Mouse (Mus musculus) lung, postnatal 0 days (tissue): ENCODE results near the gene Ddx17.

Experiments
- CTCF ChIP-seq: IDR thresholded peaks from 2 replicates; pipeline ENCODE4 v1.5.1; 2016; ENCODE audit warnings: antibody characterized with exemption, mild to moderate bottlenecking
- EP300 ChIP-seq: IDR thresholded peaks from 2 replicates; pipeline ENCODE4 v1.6.1; 2016; ENCODE audit warnings: antibody characterized with exemption, mild to moderate bottlenecking, control low read depth

- TF ChIP-seq CTCF: no peak
- no peak for TF ChIP-seq EP300
Measured at GRCm38 (mm10) chr15:79548226-79548625, 1.7 kb upstream of the Ddx17 start.
